Mouse (Mus musculus) neural tube, embryonic 15.5 days (tissue): Measurements from ENCODE around the gene Thsd7a. TPM values are rescaled to one million over a fixed set of nuclear protein-coding genes. Genes with fewer than 3 reads are reported as not detected.

Experiments used
- ATAC-seq: fragments of 200-750 bp; cut with Nextera tagmentation; 2 replicates; pipeline ENCODE4 v1.8.0; 2017; ENCODE audit warnings: mild to moderate bottlenecking, moderate TSS enrichment, moderate library complexity; ENCODE audit not compliant: low FRiP score
- H3K27ac ChIP-seq: fragments of 300-500 bp; sonication (generic); replicated peaks from 2 replicates; pipeline ENCODE4 v1.5.1; 2015; ENCODE audit warnings: mild to moderate bottlenecking, inconsistent platforms
- H3K27me3 ChIP-seq: fragments of 300-500 bp; sonication (generic); replicated peaks from 2 replicates; pipeline ENCODE4 v1.6.1; 2015; ENCODE audit warnings: inconsistent platforms
- H3K36me3 ChIP-seq: fragments of 300-500 bp; sonication (generic); 2 replicates; pipeline ENCODE4 v1.6.1; 2015; ENCODE audit warnings: inconsistent platforms
- H3K4me1 ChIP-seq: fragments of 300-500 bp; sonication (generic); 2 replicates; pipeline ENCODE4 v1.6.1; 2015; ENCODE audit warnings: inconsistent platforms
- H3K4me2 ChIP-seq: fragments of 300-500 bp; sonication (generic); 2 replicates; pipeline ENCODE4 v1.6.1; 2015; ENCODE audit warnings: inconsistent platforms, mild to moderate bottlenecking, moderate library complexity
- H3K4me3 ChIP-seq: fragments of 300-500 bp; sonication (generic); replicated peaks from 2 replicates; pipeline ENCODE4 v1.5.1; 2015; ENCODE audit warnings: mild to moderate bottlenecking, inconsistent platforms
- H3K9ac ChIP-seq: fragments of 300-500 bp; sonication (generic); replicated peaks from 2 replicates; pipeline ENCODE4 v1.6.1; 2015; ENCODE audit warnings: mild to moderate bottlenecking, inconsistent platforms
- H3K9me3 ChIP-seq: fragments of 300-500 bp; sonication (generic); replicated peaks from 2 replicates; pipeline ENCODE4 v1.6.1; 2016; ENCODE audit warnings: inconsistent platforms
- WGBS: fragments of 180-500 bp; shearing (Covaris S2); methylation state at CpG from one replicate; pipeline ENCODE4 v1.1.7; 2015; ENCODE audit warnings: mixed read lengths; 5-methylcytosine and 5-hydroxymethylcytosine counted together
- polyA plus RNA-seq: library from polyadenylated mRNA; unstranded; fragments of >200 nt; fragmentation: Nextera tagmentation; extraction: Ambion mirVana; gene quantifications from 2 replicates; pipeline ENCODE4 v1.2.1, GENCODE M21; 2015

Gene Thsd7a
- polyA plus RNA-seq, 1 experiment from 2014 or later = 34.0 TPM

DNA sequence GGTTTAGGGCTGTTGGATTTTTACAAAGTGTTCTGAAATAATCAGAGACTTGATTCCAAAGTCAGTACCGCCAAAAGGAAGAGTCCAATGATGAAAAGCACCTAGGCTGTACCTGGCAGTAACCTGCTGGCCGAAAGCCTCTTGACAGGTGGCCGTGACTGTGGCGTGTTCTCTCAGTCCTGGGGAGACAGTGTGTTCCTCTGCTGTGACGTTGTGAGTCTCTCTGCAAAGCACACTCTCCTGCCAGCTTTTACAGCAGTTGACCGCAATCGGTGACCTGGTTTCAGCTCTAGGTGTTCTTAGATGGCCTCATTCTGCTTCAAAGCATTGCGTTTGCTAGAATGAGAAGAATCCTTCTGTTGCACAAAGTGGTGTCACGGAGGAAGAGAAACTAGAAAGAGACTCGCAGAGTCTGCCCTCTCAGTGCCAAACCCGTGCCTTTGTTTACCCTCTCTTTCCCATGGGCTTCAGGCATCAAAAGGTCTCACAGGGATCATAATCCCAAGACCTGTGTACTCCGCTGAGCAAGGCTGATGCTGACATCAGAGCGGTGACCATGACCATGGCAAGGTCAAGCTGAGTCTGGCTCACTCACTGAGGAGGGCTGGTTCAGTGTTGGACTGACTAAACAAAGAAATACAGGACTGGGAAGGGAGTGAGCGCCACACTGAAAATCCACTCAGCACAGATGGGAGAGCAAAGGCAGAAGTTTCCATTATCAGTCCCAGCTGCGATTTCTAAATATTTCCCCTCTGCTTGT is 486.4 kb downstream of the Thsd7a start:
- no peaks in the 10 kb centered on the region for H3K27me3 ChIP-seq
- WGBS = 83% methylated on average over 15 of the region's 15 CpGs
- no peaks in the 10 kb centered on the region for H3K36me3 ChIP-seq
- H3K4me1 ChIP-seq = peaks cover 17% of the 10 kb centered on the region
- no peak overlapping the region for H3K9ac ChIP-seq
- no peak overlapping the region for H3K4me2 ChIP-seq
- no peak for ATAC-seq
- H3K9me3 ChIP-seq = no peaks in the 10 kb centered on the region
- no peak overlapping the region for H3K4me3 ChIP-seq
- H3K27ac ChIP-seq = no peak overlapping the region
